Mouse (Mus musculus) ES-Bruce4 (cell line): ENCODE measurements around the gene Uba52. TPM values are rescaled to one million over a fixed set of nuclear protein-coding genes. Genes with fewer than 3 reads are reported as not detected.

Experiments
- H3K27ac ChIP-seq: 2 replicates; pipeline ENCODE4 v1.5.1; 2012; ENCODE audit warnings: low read length, inconsistent platforms; ENCODE audit not compliant: insufficient read depth
- H3K27me3 ChIP-seq: 2 replicates; pipeline ENCODE4 v1.6.1; 2012; ENCODE audit warnings: mild to moderate bottlenecking, low read length, inconsistent platforms; ENCODE audit not compliant: control insufficient read depth, poor library complexity, insufficient read depth, severe bottlenecking
- H3K36me3 ChIP-seq: 2 replicates; pipeline ENCODE4 v1.6.1; 2012; ENCODE audit warnings: inconsistent platforms, mild to moderate bottlenecking, low read length, moderate library complexity; ENCODE audit not compliant: control insufficient read depth, poor library complexity, insufficient read depth, severe bottlenecking
- H3K4me1 ChIP-seq: one replicate; pipeline ENCODE4 v1.8.1; 2011; ENCODE audit warnings: low read length; ENCODE audit not compliant: control insufficient read depth, insufficient read depth
- H3K4me3 ChIP-seq: 2 replicates; pipeline ENCODE4 v1.5.1; 2011; ENCODE audit warnings: low read depth, mild to moderate bottlenecking, low read length
- H3K9ac ChIP-seq: 2 replicates; pipeline ENCODE4 v1.6.1; 2012; ENCODE audit warnings: low read depth, mild to moderate bottlenecking, inconsistent platforms; ENCODE audit not compliant: poor library complexity, severe bottlenecking
- H3K9me3 ChIP-seq: replicated peaks from 2 replicates; pipeline ENCODE4 v1.6.1; 2012; ENCODE audit warnings: mild to moderate bottlenecking, low read length, inconsistent platforms; ENCODE audit not compliant: control insufficient read depth, poor library complexity, insufficient read depth, severe bottlenecking
- CTCF ChIP-seq: IDR thresholded peaks from one replicate; pipeline ENCODE4 v1.8.1; 2011; ENCODE audit warnings: low read depth, low read length
- EP300 ChIP-seq: IDR thresholded peaks from 2 replicates; pipeline ENCODE4 v1.6.1; 2011; ENCODE audit warnings: low read depth, low read length; ENCODE audit not compliant: insufficient read depth
- POLR2A ChIP-seq: IDR thresholded peaks from one replicate; pipeline ENCODE4 v1.8.1; 2011; ENCODE audit warnings: low read length; ENCODE audit not compliant: insufficient read depth
- polyA plus RNA-seq: library from polyadenylated mRNA; stranded (reverse); fragments of >200 nt; gene quantifications from 2 replicates; pipeline ENCODE4 v1.2.4, GENCODE M21; 2011; ENCODE audit warnings: low read depth; ENCODE audit not compliant: missing spikeins, insufficient read depth, insufficient read length

The Uba52 gene
- polyA plus RNA-seq, 1 experiment = 1,157 TPM

DNA sequence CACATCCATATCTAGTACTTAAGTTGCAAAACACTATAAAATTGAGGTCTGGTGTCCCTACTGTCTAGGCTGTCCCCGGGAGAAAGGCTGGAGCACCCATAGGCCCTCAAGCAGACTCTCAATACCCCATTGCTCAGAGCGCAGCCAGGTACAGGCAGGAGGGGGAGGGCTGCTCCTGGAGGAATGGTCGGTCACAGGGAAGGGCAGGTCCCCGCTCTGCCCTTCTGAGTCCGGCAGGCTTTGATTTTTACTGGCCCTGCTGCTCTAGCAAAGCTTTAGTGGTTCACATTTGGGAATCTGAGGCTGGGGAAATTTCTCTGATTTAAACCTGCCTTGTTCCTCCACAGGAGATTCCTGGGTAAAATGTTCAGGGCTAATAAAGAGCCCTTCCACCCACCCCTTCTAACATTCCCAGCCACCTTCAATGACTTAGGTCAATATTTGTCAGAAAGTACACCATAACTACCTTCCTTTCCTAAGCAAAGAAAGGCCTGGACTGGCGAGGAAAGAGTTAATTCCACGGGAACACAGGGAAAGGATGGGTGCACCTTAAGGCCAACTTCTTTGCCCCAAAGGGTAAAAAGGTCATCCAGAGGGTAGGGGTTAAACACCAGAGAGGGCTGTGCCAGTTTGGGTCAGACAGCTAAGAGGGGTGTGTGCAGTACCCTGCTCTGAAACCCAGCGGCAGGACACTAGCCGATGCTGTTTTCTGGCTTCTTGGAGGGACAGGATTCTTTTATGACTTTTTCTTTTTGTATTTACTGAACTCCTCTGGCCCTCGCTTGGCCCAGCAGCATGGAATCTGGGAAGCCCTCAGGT lies 20.3 kb downstream of the Uba52 start:
- Histone ChIP-seq H3K4me1 (peaks cover 2% of the 10 kb centered on the region), H3K4me3 (peak overlapping the region; percentile 2; the same call in 1 of the 2 replicates), H3K9me3 (no peaks in the 10 kb centered on the region), H3K27me3 (peaks cover 46% of the 10 kb centered on the region), H3K36me3 (no peaks in the 10 kb centered on the region), H3K9ac (no peak overlapping the region; the same call in 1 of the 2 replicates), H3K27ac (no peak overlapping the region)
- no peak for TF ChIP-seq CTCF
- TF ChIP-seq EP300 = no peak
- TF ChIP-seq POLR2A = no peak

DNA sequence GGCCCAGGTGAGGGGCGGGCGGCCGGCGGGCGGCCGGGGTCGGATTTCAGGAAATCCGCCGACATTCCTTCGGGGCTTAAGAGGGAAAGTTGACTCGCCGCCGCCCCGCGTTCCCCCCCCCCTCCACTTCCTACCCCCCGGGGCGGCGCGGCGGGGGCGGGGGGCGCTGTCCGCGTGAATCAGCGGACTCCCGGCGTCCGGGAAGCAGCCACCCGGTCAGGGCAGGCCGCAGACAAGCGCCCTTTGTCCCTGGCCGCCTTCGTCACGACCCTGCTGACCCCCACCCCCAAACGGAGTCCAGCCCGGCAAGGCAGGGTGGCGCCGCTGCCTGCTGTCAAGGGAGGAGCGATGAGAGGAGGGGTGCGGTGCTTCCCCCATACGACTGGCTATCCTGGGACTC lies 21.0 kb downstream of the Uba52 start:
- peak overlapping the region; percentile 36 for H3K9ac ChIP-seq
- peak overlapping the region; percentile 2; the same call in 1 of the 2 replicates for H3K4me3 ChIP-seq
- peaks cover 2% of the 10 kb centered on the region for H3K4me1 ChIP-seq
- TF ChIP-seq CTCF = no peak
- no peak for TF ChIP-seq EP300
- TF ChIP-seq POLR2A = no peak
- no peaks in the 10 kb centered on the region for H3K36me3 ChIP-seq
- H3K9me3 ChIP-seq = no peaks in the 10 kb centered on the region
- H3K27me3 ChIP-seq = peaks cover 42% of the 10 kb centered on the region
- no peak overlapping the region for H3K27ac ChIP-seq

GRCm38 (mm10) chr8:70488931-70489470 lies 21.6 kb downstream of the Uba52 start:
- peak overlapping the region; percentile 43 for H3K9ac ChIP-seq
- H3K4me3 ChIP-seq = peak overlapping the region; percentile 53
- no peak overlapping the region for H3K27ac ChIP-seq
- H3K9me3 ChIP-seq = no peaks in the 10 kb centered on the region
- TF ChIP-seq EP300 = no peak
- TF ChIP-seq CTCF = no peak
- no peak for TF ChIP-seq POLR2A
- no peaks in the 10 kb centered on the region for H3K36me3 ChIP-seq
- peaks cover 2% of the 10 kb centered on the region for H3K4me1 ChIP-seq
- peaks cover 37% of the 10 kb centered on the region for H3K27me3 ChIP-seq

GRCm38 (mm10) chr8:70487993-70488796 lies 22.4 kb downstream of the Uba52 start:
- no peak overlapping the region for H3K27ac ChIP-seq
- H3K36me3 ChIP-seq = no peaks in the 10 kb centered on the region
- H3K4me1 ChIP-seq = peaks cover 2% of the 10 kb centered on the region
- peak overlapping the region; percentile 53 for H3K4me3 ChIP-seq
- peaks cover 29% of the 10 kb centered on the region for H3K27me3 ChIP-seq
- H3K9ac ChIP-seq = peak overlapping the region; percentile 43
- TF ChIP-seq CTCF (no peak), POLR2A (no peak), EP300 (0 out of 2 replicates have a peak, but pooled peaks have one; percentile 8)
- no peaks in the 10 kb centered on the region for H3K9me3 ChIP-seq

GRCm38 (mm10) chr8:70486941-70487520 lies 23.6 kb downstream of the Uba52 start, which contains the start of gene Tmem59l:
Gene Tmem59l (minus strand): TSS chr8:70487358.
- Histone ChIP-seq H3K27ac (no peak within 1 kb of the TSS), H3K4me1 (peaks cover 2% of the 10 kb centered on the region), H3K4me3 (peak within 1 kb of the TSS; percentile 59), H3K27me3 (peaks cover 17% of the 10 kb centered on the region), H3K36me3 (no peaks in the 10 kb centered on the region), H3K9me3 (no peaks in the 10 kb centered on the region), H3K9ac (peak within 1 kb of the TSS; percentile 43)
- no peak for TF ChIP-seq EP300
- TF ChIP-seq CTCF = no peak
- TF ChIP-seq POLR2A = no peak
